Mouse (Mus musculus) megakaryocyte, embryonic 14.5 days (primary cell): Measurements from ENCODE around the gene Fmn2. TPM values are rescaled to one million over a fixed set of nuclear protein-coding genes. Genes with fewer than 3 reads are reported as not detected.

Source experiments
- H3K27me3 ChIP-seq: replicated peaks from 2 replicates; pipeline ENCODE3; 2012; ENCODE audit warnings: inconsistent platforms
- H3K36me3 ChIP-seq: replicated peaks from 2 replicates; pipeline ENCODE3; 2012; ENCODE audit warnings: low read length, inconsistent platforms, mixed read lengths
- H3K4me1 ChIP-seq: 2 replicates; pipeline ENCODE4 v1.6.1; 2012; ENCODE audit warnings: inconsistent platforms
- H3K4me3 ChIP-seq: replicated peaks from 2 replicates; pipeline ENCODE3; 2012; ENCODE audit warnings: moderate library complexity, mild to moderate bottlenecking, inconsistent platforms
- H3K9me3 ChIP-seq: 2 replicates; pipeline ENCODE4 v1.6.1; 2012; ENCODE audit warnings: inconsistent platforms
- FLI1 ChIP-seq: IDR thresholded peaks from 2 replicates; pipeline ENCODE4 v1.6.1; 2012; ENCODE audit warnings: low read length, inconsistent platforms, mixed read lengths
- GATA1 ChIP-seq: IDR thresholded peaks from 3 replicates; pipeline ENCODE4 v1.6.1; 2012; ENCODE audit warnings: mixed read lengths, low read length, inconsistent platforms, borderline replicate concordance
- polyA plus RNA-seq: library from polyadenylated mRNA; stranded (reverse); fragments of >175 nt; gene quantifications from 2 replicates; pipeline ENCODE4 v1.2.3, GENCODE M21; 2012; ENCODE audit warnings: low replicate concordance; ENCODE audit not compliant: insufficient read depth

The Fmn2 gene
- polyA plus RNA-seq, 1 experiment = 0.60 TPM

DNA sequence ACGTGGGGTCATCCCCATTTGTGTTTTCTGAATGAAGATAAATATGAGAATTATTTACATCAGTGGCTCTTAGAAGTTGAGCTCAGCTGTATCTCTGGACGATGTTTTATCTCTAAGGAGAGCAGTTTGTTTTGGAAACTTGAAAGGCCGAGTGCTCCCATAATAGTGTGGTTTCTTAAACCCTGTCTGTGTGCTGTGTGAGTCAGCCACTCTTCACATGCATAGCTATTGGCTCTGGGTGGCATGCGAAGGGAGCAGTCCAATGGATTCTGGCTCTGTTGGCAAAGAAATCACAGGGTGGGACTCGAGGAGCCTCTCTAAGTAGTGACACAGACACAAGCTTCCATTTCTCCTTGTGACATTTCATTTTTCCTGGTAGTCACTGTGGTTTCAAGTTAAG lies 152.9 kb downstream of the Fmn2 start:
- H3K4me3 ChIP-seq = no peak overlapping the region
- H3K4me1 ChIP-seq = no peaks in the 10 kb centered on the region
- H3K36me3 ChIP-seq = no peaks in the 10 kb centered on the region
- H3K27me3 ChIP-seq = no peaks in the 10 kb centered on the region
- TF ChIP-seq GATA1 (no peak), FLI1 (no peak)
- 0 out of 2 replicates have a peak, but pooled peaks cover 4% of the 10 kb centered on the region for H3K9me3 ChIP-seq

DNA sequence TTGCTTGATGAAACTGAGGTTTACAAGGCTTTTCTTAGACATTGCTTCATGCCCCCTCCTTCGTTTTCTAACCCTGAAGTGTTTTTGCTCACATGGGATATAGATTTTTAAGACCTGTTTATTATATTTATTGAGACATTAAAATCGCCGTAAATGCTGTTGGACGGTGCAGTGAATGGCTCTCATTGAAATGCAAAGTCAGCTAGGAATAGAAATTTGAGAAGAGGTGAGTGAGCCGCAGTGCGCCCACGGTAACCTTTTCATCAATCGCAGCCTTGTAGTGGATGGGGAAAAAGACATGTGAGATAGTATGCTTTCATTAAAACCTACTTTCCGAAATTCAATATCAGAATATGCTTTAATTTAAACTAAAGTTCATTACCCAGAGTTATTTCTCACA lies 153.7 kb downstream of the Fmn2 start:
- 0 out of 2 replicates have a peak, but pooled peaks cover 4% of the 10 kb centered on the region for H3K9me3 ChIP-seq
- H3K27me3 ChIP-seq = no peaks in the 10 kb centered on the region
- no peak overlapping the region for H3K4me3 ChIP-seq
- no peaks in the 10 kb centered on the region for H3K4me1 ChIP-seq
- TF ChIP-seq FLI1 (no peak), GATA1 (no peak)
- no peaks in the 10 kb centered on the region for H3K36me3 ChIP-seq

DNA sequence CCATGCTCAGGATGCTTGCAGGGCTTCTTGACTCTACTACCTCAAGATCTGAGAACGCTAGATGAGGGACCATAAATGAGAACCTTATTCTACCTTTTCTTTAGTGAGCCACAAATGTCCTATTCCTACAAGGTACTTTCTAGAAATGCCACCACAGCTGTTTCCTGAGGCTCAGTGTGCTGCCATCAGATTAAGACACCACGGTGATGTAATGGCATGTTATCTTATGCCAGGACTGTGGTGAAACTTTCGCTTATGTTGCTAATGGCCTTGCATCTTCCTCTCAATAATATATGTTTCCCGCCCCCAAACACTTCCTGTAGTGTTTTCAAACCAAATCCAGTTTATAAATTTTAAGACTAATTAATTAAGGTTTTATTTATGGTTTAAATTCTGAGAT lies 154.9 kb downstream of the Fmn2 start:
- Histone ChIP-seq H3K4me3 (no peak overlapping the region), H3K36me3 (no peaks in the 10 kb centered on the region), H3K9me3 (0 out of 2 replicates have a peak, but pooled peaks cover 4% of the 10 kb centered on the region), H3K27me3 (no peaks in the 10 kb centered on the region), H3K4me1 (no peaks in the 10 kb centered on the region)
- TF ChIP-seq FLI1 (no peak), GATA1 (no peak)

DNA sequence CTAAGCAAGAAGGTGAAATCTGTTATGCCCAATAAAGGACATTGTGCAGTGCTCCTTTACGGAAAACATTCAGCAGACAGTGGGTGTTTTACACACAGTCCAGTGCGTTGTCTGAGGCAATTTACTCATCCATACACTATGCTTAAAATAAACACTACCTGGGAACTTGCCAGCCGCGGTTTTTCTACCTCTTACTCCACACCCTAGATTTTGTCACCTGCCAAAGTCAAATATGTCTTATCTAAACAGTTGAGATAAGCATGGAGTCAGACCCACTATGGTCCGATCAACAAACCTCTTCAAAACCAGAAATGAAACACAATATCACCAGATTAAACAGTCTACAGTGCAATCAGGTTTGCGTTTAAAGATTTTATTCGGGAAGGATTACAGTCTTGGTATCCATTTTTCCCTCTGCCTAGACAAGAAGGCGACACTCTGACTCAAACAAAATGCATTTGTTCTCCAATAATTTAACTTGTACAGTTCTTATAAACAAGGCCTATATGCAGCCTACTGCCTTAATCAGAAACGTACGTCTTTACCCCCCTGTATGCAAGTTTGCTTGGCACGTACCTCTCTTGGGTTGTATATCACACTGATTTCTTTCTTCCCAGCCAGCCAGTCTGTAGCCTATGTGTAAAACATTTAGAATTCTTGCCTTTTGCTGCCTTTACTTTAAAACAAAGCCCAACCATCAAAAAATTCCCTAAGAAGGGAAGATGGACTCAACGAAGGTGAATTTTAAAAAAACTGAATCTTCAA lies 158.0 kb downstream of the Fmn2 start:
- Histone ChIP-seq H3K4me1 (no peaks in the 10 kb centered on the region), H3K4me3 (no peak overlapping the region), H3K27me3 (no peaks in the 10 kb centered on the region), H3K36me3 (no peaks in the 10 kb centered on the region), H3K9me3 (no peaks in the 10 kb centered on the region)
- TF ChIP-seq FLI1 = no peak
- no peak for TF ChIP-seq GATA1

DNA sequence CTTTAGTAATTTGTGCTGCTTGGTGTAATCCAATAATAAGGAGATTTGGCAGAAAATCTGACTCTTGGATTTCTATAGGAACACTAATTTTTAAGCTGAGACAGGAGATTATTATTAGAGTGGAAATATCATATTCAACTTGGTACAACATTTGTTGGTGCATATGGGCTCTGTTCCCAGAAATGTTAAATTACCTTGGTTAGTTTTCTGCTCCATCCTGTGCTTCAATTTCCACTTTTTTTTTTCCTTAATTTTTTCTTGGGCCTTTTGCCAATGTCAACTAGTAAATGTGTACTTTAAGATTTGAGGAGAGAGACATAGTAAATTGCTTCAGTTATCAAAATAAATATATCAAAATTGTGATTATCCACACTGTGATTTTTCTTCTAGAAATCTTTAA lies 163.5 kb downstream of the Fmn2 start:
- no peaks in the 10 kb centered on the region for H3K4me1 ChIP-seq
- TF ChIP-seq FLI1 = no peak
- no peak for TF ChIP-seq GATA1
- no peaks in the 10 kb centered on the region for H3K9me3 ChIP-seq
- no peaks in the 10 kb centered on the region for H3K36me3 ChIP-seq
- no peaks in the 10 kb centered on the region for H3K27me3 ChIP-seq
- no peak overlapping the region for H3K4me3 ChIP-seq

DNA sequence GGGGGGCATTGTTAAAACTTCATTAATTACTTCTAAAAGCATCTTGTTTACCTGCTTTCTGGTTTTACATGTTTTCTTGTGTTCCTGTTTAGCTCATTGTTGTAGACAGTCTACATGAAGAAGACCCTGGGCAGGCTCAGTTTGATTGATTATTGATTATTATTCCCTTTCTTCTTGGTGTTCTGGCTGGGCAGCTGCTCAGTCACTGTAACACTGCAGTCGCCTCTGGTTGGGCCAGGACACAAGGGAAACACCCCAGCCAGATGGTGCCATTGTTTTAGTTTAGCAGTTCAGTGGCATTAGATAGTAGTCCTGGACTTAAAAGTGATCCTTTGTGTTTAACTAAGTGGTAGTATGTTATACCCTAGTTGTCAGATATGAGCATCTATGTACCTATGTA lies 167.5 kb downstream of the Fmn2 start:
- no peaks in the 10 kb centered on the region for H3K36me3 ChIP-seq
- TF ChIP-seq GATA1 = no peak
- no peak for TF ChIP-seq FLI1
- H3K4me1 ChIP-seq = no peaks in the 10 kb centered on the region
- H3K27me3 ChIP-seq = no peaks in the 10 kb centered on the region
- H3K9me3 ChIP-seq = no peaks in the 10 kb centered on the region
- no peak overlapping the region for H3K4me3 ChIP-seq

DNA sequence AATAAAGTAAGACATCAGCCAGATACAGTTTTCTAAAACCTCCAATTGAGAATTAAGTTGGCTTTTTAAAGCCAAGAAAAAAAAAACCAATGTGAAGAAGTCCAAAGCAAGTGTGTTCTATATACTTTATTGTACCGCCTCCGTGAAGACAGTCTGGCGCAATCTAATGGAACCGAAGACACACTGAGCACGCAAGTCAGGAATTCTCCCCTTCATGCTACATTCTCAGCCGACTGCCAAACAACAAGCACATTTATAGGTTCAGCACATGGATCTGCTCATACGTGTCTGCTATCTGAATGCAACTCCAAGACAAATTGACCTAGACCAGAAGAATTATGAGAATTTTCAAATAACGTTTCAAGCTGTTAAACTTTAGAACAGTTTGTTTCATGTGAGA lies 169.2 kb downstream of the Fmn2 start:
- TF ChIP-seq GATA1 (no peak), FLI1 (no peak)
- Histone ChIP-seq H3K4me1 (no peaks in the 10 kb centered on the region), H3K27me3 (no peaks in the 10 kb centered on the region), H3K9me3 (no peaks in the 10 kb centered on the region), H3K4me3 (no peak overlapping the region), H3K36me3 (no peaks in the 10 kb centered on the region)

DNA sequence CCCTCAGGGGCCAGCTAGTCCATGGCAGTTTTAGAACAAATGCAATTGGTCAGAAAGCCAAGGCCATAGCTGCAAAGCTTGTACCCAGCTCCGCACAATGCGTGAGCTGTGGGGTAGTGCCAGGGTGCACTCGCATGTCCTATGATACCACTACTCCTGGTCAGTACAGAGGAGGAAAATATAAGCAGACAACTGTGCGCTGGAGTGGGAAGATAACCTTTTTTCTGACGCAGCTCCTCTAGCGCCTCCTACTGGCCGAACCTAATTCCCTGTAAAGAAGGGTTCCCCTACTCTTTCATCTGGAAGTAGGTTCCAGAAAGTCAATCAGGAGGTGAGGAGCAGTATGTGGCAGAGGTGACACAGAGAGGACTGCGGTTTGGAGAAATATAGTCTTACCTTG lies 173.0 kb downstream of the Fmn2 start:
- TF ChIP-seq FLI1 (no peak), GATA1 (no peak)
- Histone ChIP-seq H3K36me3 (no peaks in the 10 kb centered on the region), H3K9me3 (no peaks in the 10 kb centered on the region), H3K4me3 (no peak overlapping the region), H3K4me1 (no peaks in the 10 kb centered on the region), H3K27me3 (no peaks in the 10 kb centered on the region)

DNA sequence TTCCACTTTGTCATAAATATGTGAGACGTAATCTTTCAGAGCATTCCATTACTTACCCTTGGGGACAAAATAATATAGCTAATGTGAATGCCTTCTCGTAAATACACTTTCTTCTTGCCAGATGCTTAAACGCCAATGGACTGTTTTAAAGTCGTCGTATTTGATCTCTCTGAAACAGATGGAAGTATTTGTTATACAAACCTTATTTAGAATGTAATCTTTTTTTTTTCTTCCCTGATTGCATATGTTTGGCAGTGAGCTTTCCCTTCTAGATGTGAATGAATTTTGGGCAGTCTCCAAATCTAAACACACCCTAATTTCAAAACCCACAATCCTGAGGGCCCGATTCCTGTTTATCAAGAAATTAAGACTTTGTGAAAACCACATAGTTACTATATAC lies 173.7 kb downstream of the Fmn2 start:
- no peaks in the 10 kb centered on the region for H3K27me3 ChIP-seq
- H3K4me1 ChIP-seq = no peaks in the 10 kb centered on the region
- H3K4me3 ChIP-seq = no peak overlapping the region
- H3K9me3 ChIP-seq = no peaks in the 10 kb centered on the region
- TF ChIP-seq FLI1 (no peak), GATA1 (no peak)
- no peaks in the 10 kb centered on the region for H3K36me3 ChIP-seq

DNA sequence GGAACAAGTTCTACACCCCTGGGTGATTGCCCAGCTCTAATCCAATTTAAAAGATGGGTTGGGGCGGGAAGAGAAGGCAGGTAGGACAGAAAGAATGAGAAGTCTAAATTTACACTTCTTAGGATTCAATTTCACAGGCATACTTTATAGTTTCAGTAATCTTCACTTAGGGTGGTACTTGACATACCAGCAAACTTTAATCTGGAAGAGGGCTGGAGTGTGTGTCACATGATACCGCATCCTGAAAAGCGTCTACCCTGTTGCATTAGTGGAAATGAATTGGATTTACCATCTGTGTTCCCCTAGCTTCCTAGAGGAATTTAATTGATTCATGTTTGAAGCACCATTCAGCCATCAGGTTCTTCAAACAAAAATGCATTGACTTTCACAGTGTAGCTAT lies 174.6 kb downstream of the Fmn2 start:
- TF ChIP-seq GATA1 = no peak
- no peak for TF ChIP-seq FLI1
- H3K4me3 ChIP-seq = no peak overlapping the region

DNA sequence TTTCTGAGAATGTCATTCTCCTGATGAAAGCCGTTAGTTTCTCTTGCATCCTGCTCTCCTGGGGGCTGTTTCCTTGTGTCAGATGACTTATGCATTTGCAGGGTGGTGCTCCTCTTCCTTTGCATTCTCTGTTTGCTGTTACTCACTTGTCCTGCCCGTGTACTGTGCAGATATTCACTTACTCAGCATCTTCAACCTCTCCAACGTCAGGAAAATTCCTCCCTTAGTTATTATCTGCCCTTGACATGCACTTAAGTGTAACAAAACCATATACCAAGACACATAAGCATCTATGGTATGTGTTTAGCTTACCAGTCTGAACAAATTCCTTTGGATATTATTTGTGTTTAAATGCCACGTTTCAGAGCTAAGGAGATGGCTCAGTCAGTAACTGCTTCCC lies 175.6 kb downstream of the Fmn2 start:
- Histone ChIP-seq H3K4me1 (no peaks in the 10 kb centered on the region), H3K36me3 (no peaks in the 10 kb centered on the region), H3K4me3 (no peak overlapping the region), H3K9me3 (no peaks in the 10 kb centered on the region), H3K27me3 (no peaks in the 10 kb centered on the region)
- TF ChIP-seq GATA1 = no peak
- no peak for TF ChIP-seq FLI1

More for the DNA sequence above, 174.6 kb downstream of the Fmn2 start:
- H3K9me3 ChIP-seq = no peaks in the 10 kb centered on the region
- H3K36me3 ChIP-seq = no peaks in the 10 kb centered on the region
- H3K4me1 ChIP-seq = no peaks in the 10 kb centered on the region
- H3K27me3 ChIP-seq = no peaks in the 10 kb centered on the region
